Mouse (Mus musculus): ENCODE measurements around the gene Snrnp40. TPM values are rescaled to one million over a fixed set of nuclear protein-coding genes. Genes with fewer than 3 reads are reported as not detected.

Snrnp40 gene
- polyA plus RNA-seq, 1 experiment from 2014 or later, result 62.9 TPM

DNA sequence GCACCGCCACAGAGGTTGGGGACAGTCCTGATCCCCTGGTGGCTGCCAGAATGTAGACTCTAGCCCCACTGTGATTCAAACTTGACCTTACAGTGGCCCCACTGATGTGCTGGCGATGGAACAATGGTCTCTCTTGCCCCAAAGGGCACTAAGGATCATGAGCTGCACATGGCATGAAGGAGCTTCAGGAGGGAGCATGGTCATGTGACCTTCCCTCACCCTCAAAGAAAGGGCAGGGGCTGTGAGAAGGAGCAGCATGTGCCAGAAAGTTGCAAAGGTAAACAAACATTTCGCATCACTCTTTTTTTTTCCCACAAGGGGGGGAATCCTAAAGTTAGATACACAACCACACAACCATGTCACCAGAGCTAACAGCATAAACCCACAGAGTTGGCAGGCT is 41.8 kb upstream of the Snrnp40 start:
- WGBS, result 66% methylated on average over 3 of the region's 3 CpGs
- no peak overlapping the region for H3K4me2 ChIP-seq (replicated peaks; ENCODE audit: low read depth)
- H3K27ac ChIP-seq (replicated peaks), result no peak overlapping the region
- no peaks in the 10 kb centered on the region for H3K4me1 ChIP-seq (replicated peaks; ENCODE audit: control insufficient read depth, insufficient read depth)
- no peaks in the 10 kb centered on the region for H3K27me3 ChIP-seq (ENCODE audit: control insufficient read depth, insufficient read depth, low read length)
- no peak overlapping the region for H3K4me3 ChIP-seq (ENCODE audit: low read depth, low read length)
- no peaks in the 10 kb centered on the region for H3K9me3 ChIP-seq (ENCODE audit: control insufficient read depth, low read length)
- peaks cover 11% of the 10 kb centered on the region; the same call in 1 of the 2 replicates for H3K36me3 ChIP-seq (ENCODE audit: control insufficient read depth, insufficient read depth, low read length)
- ATAC-seq (ENCODE audit: low FRiP score, low TSS enrichment), result no peak
- TF ChIP-seq CTCF (IDR thresholded peaks at IDR 0.05; ENCODE audit: low read depth), result no peak
- no peak for TF ChIP-seq EP300 (optimal IDR thresholded peaks at IDR 0.05)
- DNase-seq (ENCODE audit: low spot score), result no peak
- no peak overlapping the region for H3K9ac ChIP-seq (ENCODE audit: low read length)

- DNase-seq (ENCODE audit: low spot score) (no peak), ATAC-seq (ENCODE audit: low FRiP score, low TSS enrichment) (no peak)
- no peaks in the 10 kb centered on the region for H3K4me1 ChIP-seq (replicated peaks; ENCODE audit: control insufficient read depth, insufficient read depth)
- H3K27ac ChIP-seq (replicated peaks), result no peak overlapping the region
- H3K27me3 ChIP-seq (ENCODE audit: control insufficient read depth, insufficient read depth, low read length), result no peaks in the 10 kb centered on the region
- H3K4me2 ChIP-seq (replicated peaks; ENCODE audit: low read depth), result no peak overlapping the region
- H3K36me3 ChIP-seq (ENCODE audit: control insufficient read depth, insufficient read depth, low read length), result peaks cover 11% of the 10 kb centered on the region; the same call in 1 of the 2 replicates
- H3K9ac ChIP-seq (ENCODE audit: low read length), result no peak overlapping the region
- no peak for TF ChIP-seq EP300 (optimal IDR thresholded peaks at IDR 0.05)
- TF ChIP-seq CTCF (IDR thresholded peaks at IDR 0.05; ENCODE audit: low read depth), result peak; percentile 27; the same call in 1 of the 2 replicates
- H3K9me3 ChIP-seq (ENCODE audit: control insufficient read depth, low read length), result no peaks in the 10 kb centered on the region
- 86% methylated on average over 7 of the region's 7 CpGs for WGBS
- no peak overlapping the region for H3K4me3 ChIP-seq (ENCODE audit: low read depth, low read length)
Measured at GRCm38 (mm10) chr4:130319564-130319963, 40.4 kb upstream of the Snrnp40 start.

DNA sequence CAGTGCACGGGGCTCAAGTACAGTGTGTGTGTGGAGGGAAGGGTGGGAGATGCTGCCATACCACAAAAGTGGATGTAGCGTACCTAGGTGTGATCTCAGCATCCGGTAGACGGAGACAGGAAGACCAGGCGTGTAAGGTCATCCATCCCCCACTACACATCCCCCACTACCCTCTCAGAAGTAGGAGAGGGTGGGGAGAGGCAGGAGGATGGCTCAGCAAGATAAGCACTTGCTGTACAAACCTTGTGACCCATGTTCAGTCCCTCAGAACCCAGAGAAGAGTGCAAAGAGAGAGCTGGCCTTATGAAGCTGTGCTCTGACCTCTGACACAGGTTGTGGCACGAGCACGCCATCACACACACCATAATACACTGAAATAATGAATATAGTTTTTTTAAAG is 38.3 kb upstream of the Snrnp40 start:
- WGBS, result 90% methylated on average over 7 of the region's 7 CpGs
- Histone ChIP-seq H3K27ac (replicated peaks) (no peak overlapping the region), H3K9ac (ENCODE audit: low read length) (no peak overlapping the region), H3K9me3 (ENCODE audit: control insufficient read depth, low read length) (no peaks in the 10 kb centered on the region), H3K27me3 (ENCODE audit: control insufficient read depth, insufficient read depth, low read length) (no peaks in the 10 kb centered on the region), H3K36me3 (ENCODE audit: control insufficient read depth, insufficient read depth, low read length) (peaks cover 12% of the 10 kb centered on the region; the same call in 1 of the 2 replicates), H3K4me1 (replicated peaks; ENCODE audit: control insufficient read depth, insufficient read depth) (no peaks in the 10 kb centered on the region), H3K4me3 (ENCODE audit: low read depth, low read length) (no peak overlapping the region), H3K4me2 (replicated peaks; ENCODE audit: low read depth) (no peak overlapping the region)
- TF ChIP-seq CTCF (IDR thresholded peaks at IDR 0.05; ENCODE audit: low read depth) (no peak), EP300 (optimal IDR thresholded peaks at IDR 0.05) (no peak)
- DNase-seq (ENCODE audit: low spot score) (no peak), ATAC-seq (ENCODE audit: low FRiP score, low TSS enrichment) (no peak)

GRCm38 (mm10) chr4:130322567-130322966 is 37.4 kb upstream of the Snrnp40 start:
- Histone ChIP-seq H3K27ac (replicated peaks) (no peak overlapping the region), H3K27me3 (ENCODE audit: control insufficient read depth, insufficient read depth, low read length) (no peaks in the 10 kb centered on the region), H3K9me3 (ENCODE audit: control insufficient read depth, low read length) (no peaks in the 10 kb centered on the region), H3K4me2 (replicated peaks; ENCODE audit: low read depth) (no peak overlapping the region), H3K9ac (ENCODE audit: low read length) (no peak overlapping the region), H3K4me3 (ENCODE audit: low read depth, low read length) (no peak overlapping the region), H3K36me3 (ENCODE audit: control insufficient read depth, insufficient read depth, low read length) (peaks cover 18% of the 10 kb centered on the region), H3K4me1 (replicated peaks; ENCODE audit: control insufficient read depth, insufficient read depth) (no peaks in the 10 kb centered on the region)
- DNase-seq (ENCODE audit: low spot score) (no peak), ATAC-seq (ENCODE audit: low FRiP score, low TSS enrichment) (no peak)
- 69% methylated on average over 7 of the region's 7 CpGs for WGBS
- TF ChIP-seq CTCF (IDR thresholded peaks at IDR 0.05; ENCODE audit: low read depth) (no peak), EP300 (optimal IDR thresholded peaks at IDR 0.05) (no peak)

DNA sequence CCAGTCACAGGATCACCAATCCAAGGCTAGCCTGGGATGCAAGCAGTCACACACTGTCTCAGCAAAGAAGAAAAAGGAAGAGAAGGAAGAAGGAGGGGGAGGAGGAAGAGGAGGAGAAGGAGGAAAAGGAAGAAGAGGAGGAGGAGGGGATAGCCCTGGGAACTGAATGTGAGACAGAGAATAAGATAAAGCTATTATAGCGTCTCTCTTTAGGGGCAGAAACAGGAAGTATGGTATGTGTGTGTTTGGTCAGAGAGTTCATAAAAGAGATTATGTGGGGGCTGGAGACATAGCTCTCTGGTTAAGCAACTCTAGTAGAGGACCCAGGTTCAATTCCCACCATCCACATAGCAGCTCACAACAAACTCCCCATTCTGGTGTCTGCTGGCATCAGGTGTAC is 36.8 kb upstream of the Snrnp40 start:
- DNase-seq (ENCODE audit: low spot score) (no peak), ATAC-seq (ENCODE audit: low FRiP score, low TSS enrichment) (no peak)
- Histone ChIP-seq H3K9me3 (ENCODE audit: control insufficient read depth, low read length) (no peaks in the 10 kb centered on the region), H3K36me3 (ENCODE audit: control insufficient read depth, insufficient read depth, low read length) (peaks cover 18% of the 10 kb centered on the region), H3K27ac (replicated peaks) (no peak overlapping the region), H3K4me3 (ENCODE audit: low read depth, low read length) (no peak overlapping the region), H3K9ac (ENCODE audit: low read length) (no peak overlapping the region), H3K4me2 (replicated peaks; ENCODE audit: low read depth) (no peak overlapping the region), H3K4me1 (replicated peaks; ENCODE audit: control insufficient read depth, insufficient read depth) (no peaks in the 10 kb centered on the region), H3K27me3 (ENCODE audit: control insufficient read depth, insufficient read depth, low read length) (no peaks in the 10 kb centered on the region)
- 75% methylated on average over 1 of the region's 1 CpGs for WGBS
- TF ChIP-seq CTCF (IDR thresholded peaks at IDR 0.05; ENCODE audit: low read depth), result no peak
- TF ChIP-seq EP300 (optimal IDR thresholded peaks at IDR 0.05), result no peak

DNA sequence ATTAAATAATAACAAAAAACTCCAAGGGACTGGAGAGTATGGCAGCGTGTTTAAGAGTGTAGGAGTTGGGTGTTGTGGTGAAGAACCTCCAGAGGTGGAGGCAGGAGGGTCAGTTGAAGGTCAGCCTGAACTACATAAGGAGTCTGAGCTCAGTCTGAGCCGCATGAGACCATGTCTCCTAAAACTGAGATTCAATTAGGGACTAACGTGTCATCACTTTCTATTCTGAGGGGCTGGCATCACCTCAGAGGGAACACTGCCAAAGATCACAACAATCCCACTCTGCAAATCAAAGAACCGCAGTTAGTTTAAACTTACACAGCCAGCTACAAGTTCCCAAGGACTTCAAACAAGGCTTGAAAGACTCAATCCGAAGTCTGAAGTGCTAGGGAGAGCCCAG is 36.3 kb upstream of the Snrnp40 start:
- DNase-seq (ENCODE audit: low spot score) (no peak), ATAC-seq (ENCODE audit: low FRiP score, low TSS enrichment) (no peak)
- no peak overlapping the region for H3K27ac ChIP-seq (replicated peaks)
- no peak overlapping the region for H3K4me3 ChIP-seq (ENCODE audit: low read depth, low read length)
- H3K36me3 ChIP-seq (ENCODE audit: control insufficient read depth, insufficient read depth, low read length), result peaks cover 18% of the 10 kb centered on the region
- WGBS, result 67% methylated on average over 5 of the region's 5 CpGs
- H3K27me3 ChIP-seq (ENCODE audit: control insufficient read depth, insufficient read depth, low read length), result no peaks in the 10 kb centered on the region
- TF ChIP-seq CTCF (IDR thresholded peaks at IDR 0.05; ENCODE audit: low read depth) (no peak), EP300 (optimal IDR thresholded peaks at IDR 0.05) (no peak)
- no peaks in the 10 kb centered on the region for H3K4me1 ChIP-seq (replicated peaks; ENCODE audit: control insufficient read depth, insufficient read depth)
- H3K4me2 ChIP-seq (replicated peaks; ENCODE audit: low read depth), result no peak overlapping the region
- no peak overlapping the region for H3K9ac ChIP-seq (ENCODE audit: low read length)
- no peaks in the 10 kb centered on the region for H3K9me3 ChIP-seq (ENCODE audit: control insufficient read depth, low read length)

Measured in stomach, postnatal 0 days (tissue).